Mouse (Mus musculus): Measurements from ENCODE around the gene Coa4.
"Not testable (repeated sequence)": the region's sequence is repeated elsewhere in the genome, so short reads cannot be mapped to it uniquely, and the experiment has no call there.

Gene Coa4

GRCm38 (mm10) chr7:100561861-100562587, 25.2 kb downstream of the Coa4 start:
- no peak for DNase-seq (ENCODE audit: low spot score)

- not testable (repeated sequence) for DNase-seq (ENCODE audit: low spot score)
These were observed 30.4 kb downstream of the Coa4 start for GRCm38 (mm10) chr7:100567238-100567637.

DNA sequence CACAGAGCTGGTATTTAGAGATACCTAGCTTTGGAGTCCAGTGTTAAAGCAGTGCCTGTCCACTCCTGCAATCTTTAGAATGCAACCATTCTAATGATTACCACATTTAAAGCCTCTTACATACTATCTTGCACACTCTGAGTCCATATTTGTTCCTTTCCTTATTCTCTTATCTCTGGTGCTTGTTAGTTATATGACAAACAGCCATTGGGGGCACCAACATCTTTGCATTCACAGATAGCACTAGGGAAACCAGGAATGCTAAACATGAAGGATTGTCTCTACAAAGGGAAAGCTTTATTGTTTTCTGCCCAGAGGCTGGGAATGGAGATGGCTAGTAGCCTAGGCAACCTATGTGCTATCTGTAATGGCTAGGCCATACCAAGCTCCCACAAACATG, 33.0 kb downstream of the Coa4 start:
- no peak for DNase-seq (ENCODE audit: low spot score)

DNA sequence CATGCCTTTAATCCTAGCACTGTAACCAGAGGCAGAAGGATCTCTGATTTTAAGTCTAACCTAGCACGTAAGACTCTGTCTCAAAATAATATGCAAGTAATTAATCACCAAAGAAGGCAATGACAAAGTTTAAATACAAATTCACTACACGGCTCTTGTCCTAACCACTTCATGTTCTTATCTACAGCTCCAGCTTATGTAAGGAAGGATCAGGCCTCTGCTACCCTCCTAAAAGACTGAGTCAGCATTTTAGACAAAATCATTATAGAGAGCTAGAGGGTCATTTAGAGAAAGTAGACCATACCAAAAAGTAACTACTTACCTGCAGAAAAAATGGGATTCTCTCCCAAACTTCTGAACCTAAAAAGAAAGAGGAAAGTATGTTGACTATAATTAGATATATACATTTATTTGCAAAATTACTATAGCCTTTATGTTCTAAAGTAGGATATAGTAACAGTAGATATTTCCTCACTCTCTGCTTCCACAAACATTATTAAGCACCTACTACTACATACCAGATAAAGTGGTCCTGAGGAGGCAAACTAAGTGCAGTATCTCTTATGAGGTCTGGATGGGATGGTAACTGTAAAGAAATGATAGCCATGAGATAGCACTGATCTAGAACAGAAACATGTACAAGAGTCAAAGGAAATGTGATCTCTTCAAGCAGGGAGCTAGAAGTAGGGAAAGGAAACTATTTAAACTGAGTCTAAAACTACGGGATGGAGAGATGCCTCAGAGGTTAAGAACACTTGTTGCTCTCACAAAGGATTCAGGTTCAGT, 34.3 kb downstream of the Coa4 start:
- no peak for DNase-seq (ENCODE audit: low spot score)

DNA sequence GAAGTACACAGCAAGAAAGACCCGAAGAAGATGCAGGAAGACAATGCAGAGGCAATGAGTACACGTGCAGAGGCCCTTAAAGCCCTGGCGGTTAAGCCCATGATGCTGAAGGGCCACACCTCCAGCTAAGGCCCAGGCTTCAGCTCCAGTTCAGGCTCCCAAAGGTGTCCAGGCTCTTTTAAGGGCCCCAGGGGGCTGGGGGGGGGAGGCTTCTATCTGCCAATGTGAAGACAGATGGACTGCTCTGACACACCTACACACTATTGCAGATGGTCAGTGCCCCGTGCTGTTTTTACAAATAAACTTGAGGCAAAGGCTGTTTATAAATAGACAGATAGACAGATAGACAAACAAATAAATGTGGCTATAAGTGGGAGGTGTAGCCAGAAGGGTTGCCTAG, 35.2 kb downstream of the Coa4 start:
- no peak for DNase-seq (ENCODE audit: low spot score)

- DNase-seq (ENCODE audit: low spot score) = no peak
These were observed 35.8 kb downstream of the Coa4 start for GRCm38 (mm10) chr7:100572704-100573103.

DNA sequence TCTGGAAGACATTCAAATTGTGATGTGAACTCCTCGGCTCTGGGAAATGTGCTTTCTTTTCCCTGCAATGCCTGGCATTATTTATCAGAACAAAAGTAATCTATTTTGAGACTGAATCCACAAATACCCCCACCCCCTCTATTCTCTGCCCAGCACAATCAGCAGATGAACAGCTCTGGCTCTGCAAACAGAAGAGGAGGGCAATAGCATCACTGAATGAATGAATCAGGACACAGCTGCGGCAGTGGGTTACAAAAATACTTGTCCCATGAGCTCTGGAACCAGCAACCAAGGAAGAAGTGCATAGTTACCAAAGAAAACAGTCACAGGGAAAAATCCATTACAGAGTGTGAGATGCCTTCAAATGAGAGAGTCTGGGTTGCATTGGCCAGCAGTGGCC, 41.9 kb downstream of the Coa4 start:
- no peak for DNase-seq (ENCODE audit: low spot score)

DNA sequence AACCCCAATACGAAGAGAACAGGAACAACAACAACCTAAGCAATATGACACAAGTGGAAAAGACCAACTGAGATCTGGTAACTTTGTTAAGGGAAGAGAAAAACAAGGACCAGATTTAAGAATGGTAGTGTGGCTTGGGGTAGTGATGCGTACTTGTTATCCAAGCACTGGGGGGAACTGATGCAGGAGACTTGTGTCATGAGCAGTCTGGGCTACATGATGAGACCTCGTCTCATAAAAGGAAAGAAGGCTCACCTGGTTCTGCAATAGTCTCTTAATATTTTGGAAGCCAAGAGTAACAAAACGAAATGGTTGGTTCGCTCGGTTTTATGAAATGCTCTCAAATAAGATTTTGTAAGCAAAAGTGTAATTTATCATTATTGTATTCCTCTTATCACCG, 45.4 kb downstream of the Coa4 start:
- no peak for DNase-seq (ENCODE audit: low spot score)

DNA sequence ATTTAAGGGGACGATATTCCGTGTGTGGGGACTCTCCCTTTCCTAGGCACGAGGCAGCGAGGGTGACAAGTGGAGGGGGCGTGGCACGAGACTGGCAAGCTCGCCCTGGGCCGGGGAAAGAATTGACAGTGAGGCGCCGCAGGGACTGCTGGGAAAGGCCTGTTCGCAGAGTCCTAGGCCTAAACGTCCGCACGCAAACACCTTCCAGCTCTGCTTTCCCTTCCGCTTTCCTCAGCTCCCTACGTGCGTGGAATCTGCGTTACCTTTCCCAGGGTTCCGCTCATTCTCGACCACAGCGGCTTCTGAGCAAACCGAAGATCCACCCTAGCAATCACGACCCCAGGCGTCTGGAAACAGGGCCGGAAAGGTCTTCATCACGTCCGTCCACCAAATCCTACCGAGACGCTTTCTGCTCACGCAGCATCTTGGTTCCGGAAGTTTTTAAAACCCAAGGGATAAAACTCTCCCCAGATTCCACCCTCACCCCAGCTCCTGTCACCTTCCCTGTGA, 45.9 kb downstream of the Coa4 start:
- peak; percentile 85 for DNase-seq (ENCODE audit: low spot score)

DNA sequence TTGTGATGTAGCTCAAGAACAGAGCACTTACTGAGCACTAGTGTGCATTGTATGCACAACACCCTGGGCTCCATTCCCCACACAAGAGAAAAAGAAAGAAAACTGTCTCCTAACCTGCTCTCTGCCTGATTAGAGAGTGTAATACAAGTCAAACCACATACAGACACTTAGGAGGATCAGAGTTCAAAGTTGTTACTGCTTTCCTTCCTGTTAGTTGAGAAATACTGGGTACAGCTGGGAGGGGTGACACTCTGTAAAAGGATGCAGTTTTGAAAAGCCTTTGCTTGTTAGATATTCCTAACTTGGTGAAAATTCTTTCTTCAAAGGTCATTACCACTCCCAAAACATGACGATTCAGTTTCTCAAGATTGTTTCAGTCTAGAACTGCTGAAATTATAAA, 52.9 kb downstream of the Coa4 start:
- no peak for DNase-seq (ENCODE audit: low spot score)

All from T-cell, adult 2 months (primary cell).